Mouse (Mus musculus) ES-Bruce4 (cell line): ENCODE measurements around the gene Dlg4.

Experiments used
- CTCF ChIP-seq: IDR thresholded peaks from one replicate; pipeline ENCODE4 v1.8.1; 2011; ENCODE audit warnings: low read depth, low read length
- POLR2A ChIP-seq: IDR thresholded peaks from one replicate; pipeline ENCODE4 v1.8.1; 2011; ENCODE audit warnings: low read length; ENCODE audit not compliant: insufficient read depth

DNA sequence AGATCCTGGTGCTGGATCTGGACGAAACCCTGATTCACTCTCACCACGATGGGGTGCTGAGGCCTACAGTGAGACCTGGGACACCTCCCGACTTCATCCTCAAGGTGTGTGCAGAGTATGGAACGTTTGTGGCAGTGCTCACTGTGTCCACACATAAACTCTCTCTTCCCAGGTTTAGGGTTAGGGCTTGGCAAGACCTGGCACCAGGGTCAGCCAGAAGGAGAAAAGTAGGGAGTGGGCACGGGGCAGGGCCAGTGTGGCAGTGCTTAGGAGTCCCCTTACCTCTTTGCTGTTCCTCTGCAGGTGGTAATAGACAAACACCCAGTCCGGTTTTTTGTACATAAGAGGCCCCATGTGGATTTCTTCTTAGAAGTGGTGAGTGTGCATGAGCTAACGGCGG lies 32.3 kb upstream of the Dlg4 start:
- TF ChIP-seq POLR2A (no peak), CTCF (no peak)
